Mouse (Mus musculus) heart, embryonic 11.5 days (tissue): ENCODE measurements around the gene Pifo. TPM values are rescaled to one million over a fixed set of nuclear protein-coding genes. Genes with fewer than 3 reads are reported as not detected.

ENCODE experiments used
- ATAC-seq: fragments of 200-750 bp; cut with Nextera tagmentation; replicated peaks from 2 replicates; pipeline ENCODE4 v1.8.0; 2017; ENCODE audit warnings: moderate library complexity; ENCODE audit not compliant: insufficient number of reproducible peaks, low FRiP score, low TSS enrichment
- H3K27ac ChIP-seq: fragments of 300-500 bp; sonication (generic); 2 replicates; pipeline ENCODE4 v1.5.1; 2014; ENCODE audit warnings: mild to moderate bottlenecking, low read depth, low read length
- H3K27me3 ChIP-seq: fragments of 300-500 bp; sonication (generic); 2 replicates; pipeline ENCODE4 v1.6.1; 2014; ENCODE audit warnings: mild to moderate bottlenecking, low read length, mixed read lengths; ENCODE audit not compliant: control insufficient read depth, insufficient read depth
- H3K36me3 ChIP-seq: fragments of 300-500 bp; sonication (generic); 2 replicates; pipeline ENCODE4 v1.6.1; 2014; ENCODE audit warnings: mild to moderate bottlenecking, low read length, moderate library complexity, mixed read lengths; ENCODE audit not compliant: control insufficient read depth, insufficient read depth
- H3K4me1 ChIP-seq: fragments of 300-500 bp; sonication (generic); 2 replicates; pipeline ENCODE4 v1.6.1; 2014; ENCODE audit warnings: low read length; ENCODE audit not compliant: control insufficient read depth, insufficient read depth
- H3K4me2 ChIP-seq: fragments of 300-500 bp; sonication (generic); 2 replicates; pipeline ENCODE4 v1.6.1; 2014; ENCODE audit warnings: mild to moderate bottlenecking, moderate library complexity
- H3K4me3 ChIP-seq: fragments of 300-500 bp; sonication (generic); 2 replicates; pipeline ENCODE4 v1.5.1; 2014; ENCODE audit warnings: low read depth, low read length
- H3K9ac ChIP-seq: fragments of 300-500 bp; sonication (generic); 2 replicates; pipeline ENCODE4 v1.6.1; 2014; ENCODE audit warnings: mild to moderate bottlenecking, low read depth, low read length, moderate library complexity
- H3K9me3 ChIP-seq: fragments of 300-500 bp; sonication (generic); replicated peaks from 2 replicates; pipeline ENCODE4 v1.6.1; 2016; ENCODE audit warnings: low read length; ENCODE audit not compliant: control insufficient read depth
- WGBS: fragments of 180-500 bp; shearing (Covaris S2); extraction: QIAGEN DNeasy Blood & Tissue Kit; methylation state at CpG from one replicate; pipeline ENCODE4 v1.1.7; 2014; ENCODE audit not compliant: insufficient replicate concordance; 5-methylcytosine and 5-hydroxymethylcytosine counted together
- polyA plus RNA-seq: library from polyadenylated mRNA; unstranded; fragments of >200 nt; fragmentation: Nextera tagmentation; extraction: Ambion mirVana; gene quantifications from 2 replicates; pipeline ENCODE4 v1.2.1, GENCODE M21; 2014

Pifo gene
- polyA plus RNA-seq, 1 experiment from 2014 or later, result 0.24 TPM

DNA sequence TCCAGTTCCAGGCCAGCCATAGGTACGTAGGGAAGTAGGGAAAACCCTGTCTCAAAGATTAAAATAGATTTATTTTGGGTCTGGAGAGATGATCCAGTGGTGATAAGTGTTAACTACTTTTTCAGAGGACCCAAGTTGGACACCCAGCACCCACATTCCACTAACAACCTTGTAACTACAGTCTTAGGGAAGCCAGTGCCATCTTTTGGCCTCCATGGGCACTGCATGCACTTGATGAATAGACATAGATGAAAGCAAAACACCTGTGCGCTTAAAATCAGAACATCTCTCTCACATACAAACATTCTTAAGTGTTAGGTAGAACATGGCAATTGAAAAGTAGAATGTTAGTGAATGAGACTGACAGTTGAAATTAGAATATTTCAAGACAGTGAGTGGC, 53.7 kb downstream of the Pifo start:
- H3K4me1 ChIP-seq, result peaks cover 18% of the 10 kb centered on the region
- H3K4me3 ChIP-seq, result peak overlapping the region; percentile 98; the same call in 1 of the 2 replicates
- no peak overlapping the region for H3K27ac ChIP-seq
- WGBS, result 94% methylated on average over 2 of the region's 2 CpGs
- peaks cover 31% of the 10 kb centered on the region for H3K36me3 ChIP-seq
- no peak overlapping the region for H3K9ac ChIP-seq
- no peak overlapping the region; the same call in 1 of the 2 replicates for H3K4me2 ChIP-seq
- H3K27me3 ChIP-seq, result no peaks in the 10 kb centered on the region
- ATAC-seq, result no peak
- H3K9me3 ChIP-seq, result no peaks in the 10 kb centered on the region

DNA sequence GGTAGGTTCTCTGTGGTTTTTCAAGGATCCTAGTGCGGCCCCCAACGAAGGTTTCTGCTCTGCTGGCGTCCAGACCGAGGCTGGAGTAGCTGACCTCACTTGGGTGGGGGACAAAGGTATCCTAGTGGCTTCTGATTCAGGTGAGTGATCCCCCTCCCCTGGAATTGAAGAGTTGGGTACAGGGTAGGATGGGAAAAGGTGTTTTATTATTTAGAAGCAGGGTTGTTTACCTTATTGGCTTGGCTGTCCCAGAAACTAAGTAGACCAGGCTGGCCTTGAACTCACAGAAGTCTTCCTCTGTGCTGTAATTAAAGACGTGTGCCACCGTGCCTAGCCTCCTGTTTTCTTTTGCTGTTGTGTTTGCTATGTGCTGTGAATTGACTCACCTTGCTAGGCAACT, 54.4 kb downstream of the Pifo start, which contains the start of gene Atp5f1:
Gene Atp5f1, minus strand, starts transcription at position 101 of the 400 bp plus-strand sequence.
- Histone ChIP-seq H3K4me3 (peak within 1 kb of the TSS; percentile 98), H3K4me2 (peak within 1 kb of the TSS; percentile 92), H3K9me3 (no peaks in the 10 kb centered on the region), H3K27ac (peak within 1 kb of the TSS; percentile 92), H3K27me3 (no peaks in the 10 kb centered on the region), H3K4me1 (peaks cover 18% of the 10 kb centered on the region), H3K36me3 (peaks cover 24% of the 10 kb centered on the region), H3K9ac (peak within 1 kb of the TSS; percentile 99)
- WGBS, result 6% methylated on average over 6 of the region's 6 CpGs
- no peak for ATAC-seq

DNA sequence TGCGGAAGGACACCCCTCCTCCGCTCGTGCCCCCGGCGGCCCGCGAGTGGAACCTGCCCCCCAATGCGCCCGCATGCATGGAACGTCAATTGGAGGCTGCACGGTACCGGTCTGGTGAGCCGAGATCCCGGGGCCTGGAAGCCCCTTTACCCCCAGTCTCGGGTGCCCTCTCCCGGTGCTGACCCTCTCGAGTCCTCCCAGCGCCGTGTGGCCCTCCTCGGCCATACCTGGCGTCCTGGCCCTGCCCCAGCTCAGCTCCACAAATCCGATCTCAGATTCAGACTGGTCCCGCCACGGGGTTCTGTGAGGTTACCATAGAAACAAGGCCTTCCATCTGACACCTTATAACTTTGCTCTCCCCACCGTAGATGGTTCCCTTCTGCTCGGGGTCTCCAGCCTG, 54.9 kb downstream of the Pifo start:
- peak; percentile 66 for ATAC-seq
- Histone ChIP-seq H3K4me2 (peak overlapping the region; percentile 92), H3K4me1 (peaks cover 18% of the 10 kb centered on the region), H3K9me3 (no peaks in the 10 kb centered on the region), H3K27me3 (no peaks in the 10 kb centered on the region), H3K4me3 (peak overlapping the region; percentile 98), H3K9ac (peak overlapping the region; percentile 88), H3K27ac (peak overlapping the region; percentile 92), H3K36me3 (peaks cover 21% of the 10 kb centered on the region)
- WGBS, result 1% methylated on average over 26 of the region's 26 CpGs

DNA sequence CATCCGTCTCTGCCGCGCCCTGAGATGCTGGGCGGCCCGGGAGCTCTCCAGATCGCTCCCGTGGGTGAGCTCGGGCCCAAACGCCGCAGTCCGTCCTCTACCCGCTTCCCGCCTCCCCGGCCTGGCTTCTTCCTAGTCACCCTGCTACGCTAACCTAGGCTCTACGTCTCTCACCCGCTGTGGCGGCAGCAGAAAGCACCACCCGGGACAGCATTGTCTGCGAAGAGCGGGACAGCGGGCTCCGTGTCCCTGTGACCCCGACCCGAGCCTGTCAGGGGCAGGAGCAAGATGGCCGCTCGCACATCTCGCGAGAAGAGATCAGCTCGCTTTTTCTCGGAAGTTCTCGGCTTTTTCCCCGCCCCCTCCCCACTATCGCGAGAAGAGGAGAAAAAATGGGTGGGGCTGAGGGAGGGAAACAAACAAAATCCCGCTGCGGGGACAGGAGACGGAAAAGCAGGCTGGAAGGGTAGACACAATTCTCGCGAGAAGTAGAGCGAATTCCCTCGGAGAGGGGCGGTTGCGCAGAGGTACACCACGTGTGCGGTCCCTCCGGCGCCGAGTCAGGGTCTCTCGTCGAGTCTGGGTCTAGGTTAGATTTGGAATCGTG, 55.4 kb downstream of the Pifo start, which contains the start of gene Wdr77:
Gene Wdr77, plus strand, starts transcription at position 396 of the 607 bp plus-strand sequence.
- H3K27ac ChIP-seq, result peak within 1 kb of the TSS; percentile 92
- H3K9ac ChIP-seq, result peak within 1 kb of the TSS; percentile 99
- H3K9me3 ChIP-seq, result no peaks in the 10 kb centered on the region
- no peaks in the 10 kb centered on the region for H3K27me3 ChIP-seq
- under 1% methylated on average over 49 of the region's 52 CpGs for WGBS
- peaks cover 18% of the 10 kb centered on the region for H3K4me1 ChIP-seq
- peak; percentile 94 for ATAC-seq
- H3K4me3 ChIP-seq, result peak within 1 kb of the TSS; percentile 98
- peaks cover 19% of the 10 kb centered on the region for H3K36me3 ChIP-seq
- peak within 1 kb of the TSS; percentile 92 for H3K4me2 ChIP-seq

DNA sequence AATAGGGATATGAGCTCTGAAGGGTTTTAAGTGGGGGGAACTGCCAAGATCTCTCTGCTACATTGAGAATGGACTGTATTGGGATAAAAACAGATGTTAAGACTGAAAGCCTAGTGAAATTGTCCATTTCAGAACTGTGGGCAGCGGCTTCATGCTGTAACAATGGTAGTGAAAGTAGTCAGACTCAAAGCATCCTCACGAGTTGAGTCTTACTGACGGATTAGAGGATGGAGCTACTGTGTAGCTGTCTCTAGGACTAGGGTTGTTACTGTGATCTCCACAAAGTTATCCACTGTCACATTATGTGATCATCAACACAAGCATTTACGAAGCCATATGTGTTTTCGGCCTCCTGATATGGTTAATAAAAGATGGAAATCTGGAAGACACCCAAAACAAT, 56.2 kb downstream of the Pifo start:
- peak overlapping the region; percentile 99 for H3K9ac ChIP-seq
- ATAC-seq, result no peak
- H3K27me3 ChIP-seq, result no peaks in the 10 kb centered on the region
- no peaks in the 10 kb centered on the region for H3K9me3 ChIP-seq
- peaks cover 20% of the 10 kb centered on the region for H3K36me3 ChIP-seq
- H3K4me2 ChIP-seq, result peak overlapping the region; percentile 89
- H3K4me3 ChIP-seq, result peak overlapping the region; percentile 98
- H3K4me1 ChIP-seq, result peaks cover 18% of the 10 kb centered on the region
- WGBS, result 35% methylated on average over 5 of the region's 5 CpGs
- H3K27ac ChIP-seq, result no peak overlapping the region

DNA sequence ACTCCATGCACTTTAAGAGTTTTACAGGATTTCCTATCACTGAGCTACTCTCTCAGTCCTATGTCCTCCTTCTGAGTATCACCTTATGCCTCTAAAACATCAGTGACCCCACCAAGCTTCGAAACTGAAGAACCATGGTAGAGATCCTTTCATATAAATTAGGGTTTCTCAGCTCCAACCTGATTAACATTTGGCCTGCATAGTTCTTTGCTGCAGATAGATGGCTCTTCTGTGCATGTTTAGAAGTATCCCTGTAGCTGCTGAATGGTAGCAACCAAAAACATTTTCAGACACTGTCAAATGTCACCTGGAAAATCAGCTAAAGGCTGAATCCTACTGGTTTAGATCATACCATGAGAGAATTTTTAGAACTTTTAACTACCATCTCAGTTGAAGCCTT, 57.2 kb downstream of the Pifo start:
- Histone ChIP-seq H3K9ac (no peak overlapping the region), H3K27ac (no peak overlapping the region), H3K36me3 (peaks cover 17% of the 10 kb centered on the region), H3K4me3 (peak overlapping the region; percentile 98; the same call in 1 of the 2 replicates), H3K27me3 (no peaks in the 10 kb centered on the region), H3K9me3 (no peaks in the 10 kb centered on the region), H3K4me1 (peaks cover 18% of the 10 kb centered on the region), H3K4me2 (peak overlapping the region; percentile 89; the same call in 1 of the 2 replicates)
- WGBS, result 93% methylated on average over 1 of the region's 1 CpGs
- ATAC-seq, result no peak

DNA sequence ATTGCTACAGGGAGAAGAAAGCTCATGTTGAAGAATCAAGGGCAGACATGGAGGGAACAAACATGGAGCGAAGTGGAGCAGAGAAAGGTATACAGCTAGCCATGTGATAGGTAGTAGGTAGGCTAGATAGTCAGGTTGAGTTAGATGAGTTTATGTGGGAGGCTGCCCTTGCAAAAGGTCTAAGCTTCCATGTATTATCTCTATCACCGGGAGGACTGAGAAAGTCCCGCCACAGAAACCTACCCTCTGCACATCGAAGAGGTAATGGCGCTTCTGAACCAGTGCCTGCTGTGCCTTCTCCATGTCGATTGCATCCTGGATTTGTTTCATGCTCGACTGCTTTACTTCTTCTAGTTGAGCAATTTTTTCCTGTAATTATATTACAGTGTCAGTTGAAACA, 63.1 kb downstream of the Pifo start:
- Histone ChIP-seq H3K9me3 (no peaks in the 10 kb centered on the region), H3K4me1 (no peaks in the 10 kb centered on the region), H3K4me3 (no peak overlapping the region), H3K9ac (no peak overlapping the region), H3K4me2 (no peak overlapping the region), H3K27me3 (no peaks in the 10 kb centered on the region), H3K36me3 (peaks cover 45% of the 10 kb centered on the region), H3K27ac (no peak overlapping the region)
- no peak for ATAC-seq
- WGBS, result 92% methylated on average over 7 of the region's 7 CpGs
